ENCODE assay signal across 9 mouse cellular contexts in genomic region chr3:95263089-95263739, GRCm38 (mm10). TPM values are rescaled to one million over a fixed set of nuclear protein-coding genes. Genes with fewer than 3 reads are reported as not detected.
DNase-seq lines count a peak whose midpoint lies in the region; ATAC-seq lines count a peak whose summit lies in the region.
"Had no signal": no experiment of that assay in that cellular context is flagged by ENCODE, and none has a peak within 500 bp of the region (broad histone marks: within the 10 kb centered on the region; RNA-seq: fewer than 3 reads in every experiment).

No protein-coding gene starts in this region.

- DNase-seq in hindbrain, embryonic 10.5 days (ENCODE audit: low spot score): peak; percentile 75
- peak; percentile 66 for DNase-seq in hindbrain, embryonic 11.5 days (ENCODE audit: low spot score)
- DNase-seq in layer of hippocampus, postnatal 14 days (ENCODE audit: low spot score in 2 of 2): peak; percentile 37 to 60
- peak; percentile 72 to 84 for DNase-seq in lung, postnatal 4 days
- DNase-seq in spleen, postnatal 14 days (ENCODE audit: low spot score in 2 of 2): peak; percentile 54 to 77

- H3K36me3 ChIP-seq in hindbrain, embryonic 10.5 days: peaks cover 92% of the 10 kb centered on the region
- peaks cover 63% of the 10 kb centered on the region for H3K36me3 ChIP-seq in hindbrain, embryonic 12.5 days
- peaks cover 6% of the 10 kb centered on the region; the same call in 1 of the 2 replicates for H3K36me3 ChIP-seq in hindbrain, embryonic 11.5 days (ENCODE audit: control insufficient read depth, insufficient read depth, low read length)

- no peaks in the 10 kb centered on the region for H3K27me3 ChIP-seq in hindbrain, embryonic 10.5 days (ENCODE audit: insufficient read depth, poor library complexity, severe bottlenecking)
- H3K27me3 ChIP-seq in hindbrain, embryonic 12.5 days: no peaks in the 10 kb centered on the region
- no peaks in the 10 kb centered on the region for H3K27me3 ChIP-seq in hindbrain, embryonic 11.5 days (ENCODE audit: control insufficient read depth, insufficient read depth, low read length)
- H3K27me3 ChIP-seq: megakaryocyte, embryonic 14.5 days had no signal

- ATAC-seq in hindbrain, embryonic 12.5 days (ENCODE audit: low FRiP score): no peak; the same call in 1 of the 2 replicates
- ATAC-seq in activated CD4-positive, CD25-positive, alpha-beta regulatory T cell, adult 4 months: peak; percentile 36
- ATAC-seq in erythroblast, adult 5-6 weeks (replicated peaks; ENCODE audit: low FRiP score, poor library complexity, severe bottlenecking): peak; percentile 84
- ATAC-seq in hindbrain, embryonic 11.5 days (ENCODE audit: low FRiP score): no peak

- no peak overlapping the region for H3K4me2 ChIP-seq in hindbrain, embryonic 12.5 days (replicated peaks)
- H3K4me2 ChIP-seq in hindbrain, embryonic 11.5 days (replicated peaks; ENCODE audit: low read depth, low read length): no peak overlapping the region

- H3K4me3 ChIP-seq in hindbrain, embryonic 10.5 days: no peak overlapping the region
- no peak overlapping the region for H3K4me3 ChIP-seq in hindbrain, embryonic 12.5 days
- no peak overlapping the region for H3K4me3 ChIP-seq in hindbrain, embryonic 11.5 days (ENCODE audit: low read depth, low read length)
- H3K4me3 ChIP-seq: megakaryocyte, embryonic 14.5 days had no signal

- WGBS in hindbrain, embryonic 10.5 days: 44% methylated on average over 11 of the region's 11 CpGs
- WGBS in hindbrain, embryonic 12.5 days: 50% methylated on average over 11 of the region's 11 CpGs
- 47% methylated on average over 11 of the region's 11 CpGs for WGBS in hindbrain, embryonic 11.5 days

- peak overlapping the region; percentile 6; the same call in 1 of the 2 replicates for H3K27ac ChIP-seq in hindbrain, embryonic 10.5 days
- H3K27ac ChIP-seq in hindbrain, embryonic 12.5 days: no peak overlapping the region
- no peak overlapping the region for H3K27ac ChIP-seq in hindbrain, embryonic 11.5 days (ENCODE audit: low read depth, low read length)

- no peaks in the 10 kb centered on the region for H3K9me3 ChIP-seq in hindbrain, embryonic 10.5 days
- H3K9me3 ChIP-seq in hindbrain, embryonic 12.5 days (replicated peaks): no peaks in the 10 kb centered on the region
- H3K9me3 ChIP-seq in hindbrain, embryonic 11.5 days (ENCODE audit: control insufficient read depth, low read length): no peaks in the 10 kb centered on the region
- H3K9me3 ChIP-seq: megakaryocyte, embryonic 14.5 days had no signal

- peaks cover 7% of the 10 kb centered on the region; the same call in 1 of the 2 replicates for H3K4me1 ChIP-seq in hindbrain, embryonic 10.5 days (replicated peaks)
- no peaks in the 10 kb centered on the region for H3K4me1 ChIP-seq in hindbrain, embryonic 12.5 days
- no peaks in the 10 kb centered on the region for H3K4me1 ChIP-seq in hindbrain, embryonic 11.5 days (replicated peaks; ENCODE audit: control insufficient read depth, insufficient read depth, low read length)

- no peak overlapping the region for H3K9ac ChIP-seq in hindbrain, embryonic 12.5 days
- no peak overlapping the region for H3K9ac ChIP-seq in hindbrain, embryonic 11.5 days (ENCODE audit: low read depth, low read length)

RNA-seq across cellular contexts. Expression of gene Bnipl, which starts 12.2 kb away (rescaled TPM):
- 0.60 and 0.63 TPM in 2 replicates for polyA plus RNA-seq in hindbrain, embryonic 10.5 days (2016; fragmentation: Nextera tagmentation; extraction: Ambion mirVana)
- polyA plus RNA-seq in hindbrain, embryonic 12.5 days (2016; fragmentation: Nextera tagmentation; extraction: Ambion mirVana): 1.0 and 1.1 TPM in 2 replicates
- not detected for polyA plus RNA-seq in activated CD4-positive, CD25-positive, alpha-beta regulatory T cell, adult 4 months (2017; shearing (Covaris generic))
- not detected in 2 replicates for total RNA-seq in erythroblast, adult 5-6 weeks (2015; ENCODE audit: low replicate concordance)
- total RNA-seq in erythroblast, adult 5-6 weeks (2017; ENCODE audit: low replicate concordance): 0.68 TPM in 1 of 2 replicates, not detected in the other
- polyA plus RNA-seq in hindbrain, embryonic 11.5 days (2014; fragmentation: Nextera tagmentation; extraction: Ambion mirVana): 0.61 and 0.73 TPM in 2 replicates
- total RNA-seq in layer of hippocampus, postnatal 14 days (2021): under 1 TPM in 1 of 2 experiments, not detected in 1; 0.46 TPM

RNA-seq across cellular contexts. Expression of gene Mindy1, which starts 17.9 kb away (rescaled TPM):
- polyA plus RNA-seq in hindbrain, embryonic 10.5 days (2016; fragmentation: Nextera tagmentation; extraction: Ambion mirVana): 33.9 and 44.1 TPM in 2 replicates
- 45.7 and 51.1 TPM in 2 replicates for polyA plus RNA-seq in hindbrain, embryonic 12.5 days (2016; fragmentation: Nextera tagmentation; extraction: Ambion mirVana)
- 10 to 100 TPM; 19.3 to 21.6 TPM for polyA plus RNA-seq in activated CD4-positive, CD25-positive, alpha-beta regulatory T cell, adult 4 months (2017; shearing (Covaris generic))
- total RNA-seq in erythroblast, adult 5-6 weeks (2015; ENCODE audit: low replicate concordance): 23.2 and 27.4 TPM in 2 replicates
- total RNA-seq in erythroblast, adult 5-6 weeks (2017; ENCODE audit: low replicate concordance): 17.7 and 28.2 TPM in 2 replicates
- polyA plus RNA-seq in hindbrain, embryonic 11.5 days (2014; fragmentation: Nextera tagmentation; extraction: Ambion mirVana): 42.2 and 46.5 TPM in 2 replicates
- 10 to 100 TPM; 26.2 to 28.5 TPM for total RNA-seq in layer of hippocampus, postnatal 14 days (2021)

RNA-seq across cellular contexts. Expression of gene Prune1, which starts 18.7 kb away (rescaled TPM):
- polyA plus RNA-seq in hindbrain, embryonic 10.5 days (2016; fragmentation: Nextera tagmentation; extraction: Ambion mirVana): 28.2 and 28.6 TPM in 2 replicates
- 37.0 and 37.9 TPM in 2 replicates for polyA plus RNA-seq in hindbrain, embryonic 12.5 days (2016; fragmentation: Nextera tagmentation; extraction: Ambion mirVana)
- polyA plus RNA-seq in activated CD4-positive, CD25-positive, alpha-beta regulatory T cell, adult 4 months (2017; shearing (Covaris generic)): 1 to 10 TPM; 6.3 to 9.7 TPM
- total RNA-seq in erythroblast, adult 5-6 weeks (2015; ENCODE audit: low replicate concordance): 3.3 and 7.5 TPM in 2 replicates
- 2.6 and 4.4 TPM in 2 replicates for total RNA-seq in erythroblast, adult 5-6 weeks (2017; ENCODE audit: low replicate concordance)
- polyA plus RNA-seq in hindbrain, embryonic 11.5 days (2014; fragmentation: Nextera tagmentation; extraction: Ambion mirVana): 31.0 and 31.3 TPM in 2 replicates
- 10 to 100 TPM; 26.8 to 26.9 TPM for total RNA-seq in layer of hippocampus, postnatal 14 days (2021)

RNA-seq across cellular contexts. Expression of gene Gm128, which starts 21.8 kb away (rescaled TPM):
- 0.17 and 0.22 TPM in 2 replicates for polyA plus RNA-seq in hindbrain, embryonic 10.5 days (2016; fragmentation: Nextera tagmentation; extraction: Ambion mirVana)
- polyA plus RNA-seq in hindbrain, embryonic 12.5 days (2016; fragmentation: Nextera tagmentation; extraction: Ambion mirVana): 0.25 and 0.42 TPM in 2 replicates
- 1 to 10 TPM in 1 of 2 experiments, under 1 TPM in 1; 0.40 to 1.1 TPM for polyA plus RNA-seq in activated CD4-positive, CD25-positive, alpha-beta regulatory T cell, adult 4 months (2017; shearing (Covaris generic))
- total RNA-seq in erythroblast, adult 5-6 weeks (2015; ENCODE audit: low replicate concordance): not detected in 2 replicates
- total RNA-seq in erythroblast, adult 5-6 weeks (2017; ENCODE audit: low replicate concordance): not detected in 2 replicates
- 0.21 TPM in 1 of 2 replicates, not detected in the other for polyA plus RNA-seq in hindbrain, embryonic 11.5 days (2014; fragmentation: Nextera tagmentation; extraction: Ambion mirVana)
- total RNA-seq in layer of hippocampus, postnatal 14 days (2021): not detected

RNA-seq across cellular contexts. Expression of gene Mllt11, which starts 31.2 kb away (rescaled TPM):
- polyA plus RNA-seq in hindbrain, embryonic 10.5 days (2016; fragmentation: Nextera tagmentation; extraction: Ambion mirVana): 45.8 and 95.9 TPM in 2 replicates
- 116 and 124 TPM in 2 replicates for polyA plus RNA-seq in hindbrain, embryonic 12.5 days (2016; fragmentation: Nextera tagmentation; extraction: Ambion mirVana)
- polyA plus RNA-seq in activated CD4-positive, CD25-positive, alpha-beta regulatory T cell, adult 4 months (2017; shearing (Covaris generic)): 10 to 100 TPM; 21.2 to 31.5 TPM
- total RNA-seq in erythroblast, adult 5-6 weeks (2015; ENCODE audit: low replicate concordance): 3.1 TPM in 1 of 2 replicates, not detected in the other
- total RNA-seq in erythroblast, adult 5-6 weeks (2017; ENCODE audit: low replicate concordance): 0.14 TPM in 1 of 2 replicates, not detected in the other
- polyA plus RNA-seq in hindbrain, embryonic 11.5 days (2014; fragmentation: Nextera tagmentation; extraction: Ambion mirVana): 171 and 203 TPM in 2 replicates
- total RNA-seq in layer of hippocampus, postnatal 14 days (2021): 100 to 1,000 TPM; 496 to 516 TPM

Comparison
In these comparisons a context has a peak if more than half of its experiments do, and no peak if none do; other contexts are left out.
1. ATAC-seq: peak in activated CD4-positive, CD25-positive, alpha-beta regulatory T cell, adult 4 months (single experiment) and erythroblast, adult 5-6 weeks (single experiment); none in hindbrain, embryonic 12.5 days (single experiment) and hindbrain, embryonic 11.5 days (single experiment).
2. Peak in every context shown above with its lines, with median percentiles within 50 percentile points of each other: DNase-seq.